Mouse (Mus musculus) spleen, adult 2 months (tissue): ENCODE results near the gene Art4.

Experiments used
- CTCF ChIP-seq: fragments of 200-500 bp; IDR thresholded peaks from 2 replicates; pipeline ENCODE4 v1.5.1; 2011; ENCODE audit warnings: mild to moderate bottlenecking, inconsistent platforms; ENCODE audit not compliant: insufficient read depth, insufficient read length, insufficient replicate concordance; ENCODE audit errors: extremely low read depth
- POLR2A ChIP-seq: fragments of 200-500 bp; IDR thresholded peaks from 2 replicates; pipeline ENCODE4 v1.6.1; 2011; ENCODE audit warnings: low read depth, low read length, inconsistent platforms

- no peak for TF ChIP-seq CTCF
- TF ChIP-seq POLR2A = no peak
Observed at GRCm38 (mm10) chr6:136835352-136835751, 22.2 kb downstream of the Art4 start, which contains the start of gene Smco3.
